Mouse (Mus musculus): Measurements from ENCODE around the gene Rbm4. TPM values are rescaled to one million over a fixed set of nuclear protein-coding genes. Genes with fewer than 3 reads are reported as not detected.

Gene Rbm4
- total and polyA plus RNA-seq, 3 experiments: 39.2 to 46.3 (median 39.4) TPM

GRCm38 (mm10) chr19:4749975-4750374, 43.7 kb downstream of the Rbm4 start:
- no peaks in the 10 kb centered on the region for H3K79me2 ChIP-seq (replicated peaks; ENCODE audit: control insufficient read depth, insufficient read depth, low read length)
- 83% methylated on average over 6 of the region's 6 CpGs for WGBS
- no peak for DNase-seq
- H3K4me1 ChIP-seq (ENCODE audit: control insufficient read depth, insufficient read depth, low read length): peaks cover 2% of the 10 kb centered on the region; the same call in 1 of the 2 replicates
- TF ChIP-seq POLR2A (IDR thresholded peaks at IDR 0.05; ENCODE audit: insufficient read depth, low read depth, low read length) (no peak), CTCF (IDR thresholded peaks at IDR 0.05) (no peak), EP300 (IDR thresholded peaks at IDR 0.05; ENCODE audit: insufficient read depth, low read depth, low read length) (no peak)
- H3K9ac ChIP-seq (ENCODE audit: low read depth, low read length): no peak overlapping the region
- intact Hi-C loops (cut with DNase I): loop anchor here (10.0 kb wide), 1 partner anchor 255 kb away; no protein-coding TSS in a partner anchor
- no peak overlapping the region for H3K4me3 ChIP-seq
- no peak overlapping the region for H3K27ac ChIP-seq
- no peaks in the 10 kb centered on the region for H3K27me3 ChIP-seq (ENCODE audit: control insufficient read depth, insufficient read depth, low read length)
- no peaks in the 10 kb centered on the region for H3K36me3 ChIP-seq (ENCODE audit: control insufficient read depth, insufficient read depth, low read length)

GRCm38 (mm10) chr19:4748493-4748892, 45.2 kb downstream of the Rbm4 start:
- no peak overlapping the region for H3K27ac ChIP-seq
- no peak overlapping the region for H3K4me3 ChIP-seq
- H3K79me2 ChIP-seq (replicated peaks; ENCODE audit: control insufficient read depth, insufficient read depth, low read length): no peaks in the 10 kb centered on the region
- WGBS: 82% methylated on average over 10 of the region's 10 CpGs
- no peaks in the 10 kb centered on the region for H3K27me3 ChIP-seq (ENCODE audit: control insufficient read depth, insufficient read depth, low read length)
- no peaks in the 10 kb centered on the region for H3K36me3 ChIP-seq (ENCODE audit: control insufficient read depth, insufficient read depth, low read length)
- no peak for DNase-seq
- H3K9ac ChIP-seq (ENCODE audit: low read depth, low read length): no peak overlapping the region
- intact Hi-C loops (cut with DNase I): no loop called here
- TF ChIP-seq CTCF (IDR thresholded peaks at IDR 0.05): no peak
- no peak for TF ChIP-seq EP300 (IDR thresholded peaks at IDR 0.05; ENCODE audit: insufficient read depth, low read depth, low read length)
- no peak for TF ChIP-seq POLR2A (IDR thresholded peaks at IDR 0.05; ENCODE audit: insufficient read depth, low read depth, low read length)
- H3K4me1 ChIP-seq (ENCODE audit: control insufficient read depth, insufficient read depth, low read length): peaks cover 2% of the 10 kb centered on the region; the same call in 1 of the 2 replicates

GRCm38 (mm10) chr19:4747631-4748312, 45.9 kb downstream of the Rbm4 start:
- TF ChIP-seq POLR2A (IDR thresholded peaks at IDR 0.05; ENCODE audit: insufficient read depth, low read depth, low read length): no peak
- TF ChIP-seq CTCF (IDR thresholded peaks at IDR 0.05): no peak
- no peak for TF ChIP-seq EP300 (IDR thresholded peaks at IDR 0.05; ENCODE audit: insufficient read depth, low read depth, low read length)
- WGBS: 75% methylated on average over 9 of the region's 9 CpGs
- DNase-seq: no peak
- H3K36me3 ChIP-seq (ENCODE audit: control insufficient read depth, insufficient read depth, low read length): no peaks in the 10 kb centered on the region
- peaks cover 2% of the 10 kb centered on the region; the same call in 1 of the 2 replicates for H3K4me1 ChIP-seq (ENCODE audit: control insufficient read depth, insufficient read depth, low read length)
- no peak overlapping the region for H3K4me3 ChIP-seq
- no peaks in the 10 kb centered on the region for H3K79me2 ChIP-seq (replicated peaks; ENCODE audit: control insufficient read depth, insufficient read depth, low read length)
- H3K9ac ChIP-seq (ENCODE audit: low read depth, low read length): no peak overlapping the region
- no peaks in the 10 kb centered on the region for H3K27me3 ChIP-seq (ENCODE audit: control insufficient read depth, insufficient read depth, low read length)
- no peak overlapping the region for H3K27ac ChIP-seq
- intact Hi-C loops (cut with DNase I): no loop called here

- 42% methylated on average over 14 of the region's 14 CpGs for WGBS
- no peak for TF ChIP-seq CTCF (IDR thresholded peaks at IDR 0.05)
- TF ChIP-seq POLR2A (IDR thresholded peaks at IDR 0.05; ENCODE audit: insufficient read depth, low read depth, low read length): no peak
- no peak for TF ChIP-seq EP300 (IDR thresholded peaks at IDR 0.05; ENCODE audit: insufficient read depth, low read depth, low read length)
- no peaks in the 10 kb centered on the region for H3K36me3 ChIP-seq (ENCODE audit: control insufficient read depth, insufficient read depth, low read length)
- no peak overlapping the region for H3K4me3 ChIP-seq
- intact Hi-C loops (cut with DNase I): no loop called here
- peaks cover 2% of the 10 kb centered on the region; the same call in 1 of the 2 replicates for H3K4me1 ChIP-seq (ENCODE audit: control insufficient read depth, insufficient read depth, low read length)
- H3K27me3 ChIP-seq (ENCODE audit: control insufficient read depth, insufficient read depth, low read length): no peaks in the 10 kb centered on the region
- H3K9ac ChIP-seq (ENCODE audit: low read depth, low read length): no peak overlapping the region
- H3K27ac ChIP-seq: no peak overlapping the region
- peak; percentile 52 to 59 for DNase-seq
- H3K79me2 ChIP-seq (replicated peaks; ENCODE audit: control insufficient read depth, insufficient read depth, low read length): no peaks in the 10 kb centered on the region
Measured at GRCm38 (mm10) chr19:4746611-4747010, 47.1 kb downstream of the Rbm4 start.

GRCm38 (mm10) chr19:4745681-4746080, 48.0 kb downstream of the Rbm4 start:
- WGBS: 74% methylated on average over 10 of the region's 10 CpGs
- no peak overlapping the region for H3K27ac ChIP-seq
- TF ChIP-seq EP300 (IDR thresholded peaks at IDR 0.05; ENCODE audit: insufficient read depth, low read depth, low read length) (0 out of 2 replicates have a peak, but pooled peaks have one; percentile 8), POLR2A (IDR thresholded peaks at IDR 0.05; ENCODE audit: insufficient read depth, low read depth, low read length) (no peak)
- no peak overlapping the region for H3K9ac ChIP-seq (ENCODE audit: low read depth, low read length)
- H3K4me1 ChIP-seq (ENCODE audit: control insufficient read depth, insufficient read depth, low read length): peaks cover 2% of the 10 kb centered on the region; the same call in 1 of the 2 replicates
- intact Hi-C loops (cut with DNase I): no loop called here
- no peaks in the 10 kb centered on the region for H3K79me2 ChIP-seq (replicated peaks; ENCODE audit: control insufficient read depth, insufficient read depth, low read length)
- no peaks in the 10 kb centered on the region for H3K27me3 ChIP-seq (ENCODE audit: control insufficient read depth, insufficient read depth, low read length)
- DNase-seq: peak; percentile 19 to 44
- no peak overlapping the region for H3K4me3 ChIP-seq
- H3K36me3 ChIP-seq (ENCODE audit: control insufficient read depth, insufficient read depth, low read length): no peaks in the 10 kb centered on the region

- Histone ChIP-seq H3K9ac (ENCODE audit: low read depth, low read length) (no peak overlapping the region), H3K79me2 (replicated peaks; ENCODE audit: control insufficient read depth, insufficient read depth, low read length) (no peaks in the 10 kb centered on the region), H3K4me1 (ENCODE audit: control insufficient read depth, insufficient read depth, low read length) (peaks cover 2% of the 10 kb centered on the region; the same call in 1 of the 2 replicates), H3K27ac (no peak overlapping the region), H3K4me3 (no peak overlapping the region), H3K27me3 (ENCODE audit: control insufficient read depth, insufficient read depth, low read length) (no peaks in the 10 kb centered on the region), H3K36me3 (ENCODE audit: control insufficient read depth, insufficient read depth, low read length) (no peaks in the 10 kb centered on the region)
- TF ChIP-seq POLR2A (IDR thresholded peaks at IDR 0.05; ENCODE audit: insufficient read depth, low read depth, low read length) (no peak), CTCF (IDR thresholded peaks at IDR 0.05) (no peak), EP300 (IDR thresholded peaks at IDR 0.05; ENCODE audit: insufficient read depth, low read depth, low read length) (no peak)
- 30% methylated on average over 9 of the region's 9 CpGs for WGBS
- DNase-seq: peak; percentile 31 to 51
- intact Hi-C loops (cut with DNase I): no loop called here
Measured at GRCm38 (mm10) chr19:4745057-4745456, 48.6 kb downstream of the Rbm4 start.
